Mouse (Mus musculus) hindbrain, postnatal 0 days (tissue): ENCODE results near the gene Mycbp2. TPM values are rescaled to one million over a fixed set of nuclear protein-coding genes. Genes with fewer than 3 reads are reported as not detected.

ENCODE experiments used
- ATAC-seq: fragments of 200-750 bp; cut with Nextera tagmentation; 2 replicates; pipeline ENCODE4 v1.8.0; 2017; ENCODE audit warnings: mild to moderate bottlenecking, moderate TSS enrichment, moderate library complexity
- DNase-seq: peaks from one replicate; pipeline ENCODE4 v3.0.0-alpha.2; 2015; ENCODE audit warnings: low spot score
- H3K27ac ChIP-seq: fragments of 300-500 bp; sonication (generic); 2 replicates; pipeline ENCODE4 v1.5.1; 2014; ENCODE audit warnings: mild to moderate bottlenecking
- H3K27me3 ChIP-seq: fragments of 300-500 bp; sonication (generic); 2 replicates; pipeline ENCODE4 v1.6.1; 2014; ENCODE audit warnings: low read length, mixed read lengths; ENCODE audit not compliant: insufficient read depth
- H3K36me3 ChIP-seq: fragments of 300-500 bp; sonication (generic); 2 replicates; pipeline ENCODE4 v1.6.1; 2014; ENCODE audit warnings: low read length, mixed read lengths; ENCODE audit not compliant: insufficient read depth
- H3K4me1 ChIP-seq: fragments of 300-500 bp; sonication (generic); 2 replicates; pipeline ENCODE4 v1.6.1; 2014; ENCODE audit warnings: antibody characterized with exemption, low read length, mixed read lengths; ENCODE audit not compliant: insufficient read depth
- H3K4me2 ChIP-seq: fragments of 300-500 bp; sonication (generic); 2 replicates; pipeline ENCODE4 v1.6.1; 2014; ENCODE audit warnings: low read depth, mild to moderate bottlenecking, low read length, moderate library complexity, mixed read lengths
- H3K4me3 ChIP-seq: fragments of 300-500 bp; sonication (generic); 2 replicates; pipeline ENCODE4 v1.5.1; 2014; ENCODE audit warnings: low read length
- H3K9ac ChIP-seq: fragments of 300-500 bp; sonication (generic); replicated peaks from 2 replicates; pipeline ENCODE4 v1.6.1; 2014; ENCODE audit warnings: mild to moderate bottlenecking, low read length, moderate library complexity, mixed read lengths
- H3K9me3 ChIP-seq: fragments of 300-500 bp; sonication (generic); 2 replicates; pipeline ENCODE4 v1.6.1; 2016; ENCODE audit warnings: low read length, mixed read lengths
- CTCF ChIP-seq: IDR thresholded peaks from 2 replicates; pipeline ENCODE4 v1.5.1; 2016; ENCODE audit warnings: antibody characterized with exemption, control low read depth, low read depth
- WGBS: fragments of 180-500 bp; shearing (Covaris S2); extraction: QIAGEN DNeasy Blood & Tissue Kit; methylation state at CpG from one replicate; pipeline ENCODE4 v1.1.7; 2014; 5-methylcytosine and 5-hydroxymethylcytosine counted together
- polyA plus RNA-seq: library from polyadenylated mRNA; unstranded; fragments of >200 nt; fragmentation: Nextera tagmentation; extraction: Ambion mirVana; gene quantifications from 2 replicates; pipeline ENCODE4 v1.2.1, GENCODE M21; 2015
- total RNA-seq: library from RNA; depleted of rRNA; stranded (reverse); fragments of >200 nt; gene quantifications from 2 replicates; pipeline ENCODE4 v1.2.3, GENCODE M21; 2014

Gene Mycbp2
- total and polyA plus RNA-seq, 2 experiments from 2014 or later = 57.3 to 89.3 TPM

- Histone ChIP-seq H3K4me3 (no peak overlapping the region), H3K9ac (no peak overlapping the region), H3K4me1 (no peaks in the 10 kb centered on the region), H3K4me2 (no peak overlapping the region), H3K27me3 (no peaks in the 10 kb centered on the region), H3K36me3 (peaks cover 31% of the 10 kb centered on the region), H3K9me3 (no peaks in the 10 kb centered on the region), H3K27ac (no peak overlapping the region)
- 68% methylated on average over 6 of the region's 6 CpGs for WGBS
- peak; percentile 74 for TF ChIP-seq CTCF
- DNase-seq (peak; percentile 77), ATAC-seq (0 out of 2 replicates have a peak, but pooled peaks have one; percentile 27)
These were observed 258.0 kb downstream of the Mycbp2 start for GRCm38 (mm10) chr14:103088624-103089023.

GRCm38 (mm10) chr14:103087846-103088245 lies 258.8 kb downstream of the Mycbp2 start:
- H3K4me1 ChIP-seq = no peaks in the 10 kb centered on the region
- H3K36me3 ChIP-seq = peaks cover 36% of the 10 kb centered on the region
- no peak overlapping the region for H3K9ac ChIP-seq
- ATAC-seq (no peak), DNase-seq (no peak)
- WGBS = 89% methylated on average over 5 of the region's 5 CpGs
- no peak for TF ChIP-seq CTCF
- no peak overlapping the region for H3K27ac ChIP-seq
- no peak overlapping the region for H3K4me2 ChIP-seq
- H3K9me3 ChIP-seq = no peaks in the 10 kb centered on the region
- H3K4me3 ChIP-seq = no peak overlapping the region
- no peaks in the 10 kb centered on the region for H3K27me3 ChIP-seq

- H3K4me1 ChIP-seq = no peaks in the 10 kb centered on the region
- peaks cover 37% of the 10 kb centered on the region for H3K36me3 ChIP-seq
- 97% methylated on average over 4 of the region's 4 CpGs for WGBS
- H3K27me3 ChIP-seq = no peaks in the 10 kb centered on the region
- no peak for TF ChIP-seq CTCF
- no peaks in the 10 kb centered on the region for H3K9me3 ChIP-seq
- ATAC-seq (no peak), DNase-seq (no peak)
- H3K27ac ChIP-seq = no peak overlapping the region
- no peak overlapping the region for H3K4me2 ChIP-seq
- no peak overlapping the region for H3K9ac ChIP-seq
- H3K4me3 ChIP-seq = no peak overlapping the region
These were observed 259.8 kb downstream of the Mycbp2 start for GRCm38 (mm10) chr14:103086671-103087324.

GRCm38 (mm10) chr14:103085840-103086533 lies 260.6 kb downstream of the Mycbp2 start:
- no peak for TF ChIP-seq CTCF
- WGBS = 78% methylated on average over 1 of the region's 1 CpGs
- H3K27me3 ChIP-seq = no peaks in the 10 kb centered on the region
- no peak overlapping the region for H3K4me2 ChIP-seq
- no peak overlapping the region for H3K27ac ChIP-seq
- no peaks in the 10 kb centered on the region for H3K9me3 ChIP-seq
- peaks cover 33% of the 10 kb centered on the region for H3K36me3 ChIP-seq
- no peak overlapping the region for H3K4me3 ChIP-seq
- DNase-seq (no peak), ATAC-seq (no peak)
- H3K9ac ChIP-seq = no peak overlapping the region
- H3K4me1 ChIP-seq = no peaks in the 10 kb centered on the region

GRCm38 (mm10) chr14:103079209-103079977 lies 267.2 kb downstream of the Mycbp2 start:
- Histone ChIP-seq H3K9me3 (no peaks in the 10 kb centered on the region), H3K27me3 (no peaks in the 10 kb centered on the region), H3K36me3 (peaks cover 15% of the 10 kb centered on the region), H3K4me2 (no peak overlapping the region), H3K4me1 (no peaks in the 10 kb centered on the region), H3K27ac (no peak overlapping the region), H3K4me3 (no peak overlapping the region), H3K9ac (no peak overlapping the region)
- ATAC-seq (peak; percentile 80), DNase-seq (peak; percentile 42)
- 63% methylated on average over 9 of the region's 9 CpGs for WGBS
- TF ChIP-seq CTCF = no peak

- Histone ChIP-seq H3K4me1 (no peaks in the 10 kb centered on the region), H3K4me3 (no peak overlapping the region), H3K27me3 (no peaks in the 10 kb centered on the region), H3K4me2 (no peak overlapping the region), H3K36me3 (peaks cover 11% of the 10 kb centered on the region), H3K9me3 (no peaks in the 10 kb centered on the region), H3K9ac (no peak overlapping the region), H3K27ac (no peak overlapping the region)
- 80% methylated on average over 16 of the region's 16 CpGs for WGBS
- DNase-seq = no peak
- 0 out of 2 replicates have a peak, but pooled peaks have one; percentile 27 for ATAC-seq
- TF ChIP-seq CTCF = no peak
These were observed 268.4 kb downstream of the Mycbp2 start for GRCm38 (mm10) chr14:103078006-103078912.
